Mouse (Mus musculus): ENCODE results near the gene Ccni.
A peak's percentile ranks its signal among the peaks of the same experiment; 100 is the strongest.

Ccni gene

GRCm38 (mm10) chr5:93206109-93207005, at the start of gene Ccni, which contains the start of gene 2010109A12Rik:
Gene Ccni (minus strand): TSS chr5:93206495.
Gene 2010109A12Rik (plus strand): TSS chr5:93206518.
- peak; percentile 96 to 99 for DNase-seq (ENCODE audit: inconsistent age in 2 of 2, low spot score in 1 of 2)

DNA sequence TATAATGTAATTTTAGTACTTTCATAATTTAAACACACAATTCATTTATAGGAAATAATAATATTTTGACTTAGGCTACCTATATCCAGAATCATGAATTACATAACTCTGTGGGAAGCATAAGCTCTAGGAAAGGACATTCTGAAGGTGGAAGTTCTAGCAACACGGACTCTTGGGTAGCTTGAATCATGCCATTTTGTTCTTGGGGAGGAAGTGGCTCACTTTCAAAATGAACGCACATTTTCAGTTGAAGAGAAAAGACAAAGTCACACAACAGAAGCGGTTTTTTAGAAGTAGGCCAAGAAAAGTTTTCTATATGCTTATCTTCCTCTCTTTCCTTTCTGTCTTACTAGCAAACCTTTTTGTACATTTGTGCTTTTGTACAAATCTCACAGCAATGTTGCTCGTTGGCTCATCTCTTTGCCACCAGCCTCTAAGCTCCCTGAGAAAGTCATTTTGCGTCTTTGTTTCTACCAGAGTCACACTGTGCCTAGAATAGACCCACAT, 49.5 kb upstream of the Ccni start:
- no peak for DNase-seq (ENCODE audit: inconsistent age in 2 of 2, low spot score in 1 of 2)

GRCm38 (mm10) chr5:93251001-93251760, 44.9 kb upstream of the Ccni start:
- peak; percentile 69 to 94 for DNase-seq (ENCODE audit: inconsistent age in 2 of 2, low spot score in 1 of 2)

GRCm38 (mm10) chr5:93249940-93250578, 43.8 kb upstream of the Ccni start:
- DNase-seq (ENCODE audit: inconsistent age in 2 of 2, low spot score in 1 of 2), result no peak

DNA sequence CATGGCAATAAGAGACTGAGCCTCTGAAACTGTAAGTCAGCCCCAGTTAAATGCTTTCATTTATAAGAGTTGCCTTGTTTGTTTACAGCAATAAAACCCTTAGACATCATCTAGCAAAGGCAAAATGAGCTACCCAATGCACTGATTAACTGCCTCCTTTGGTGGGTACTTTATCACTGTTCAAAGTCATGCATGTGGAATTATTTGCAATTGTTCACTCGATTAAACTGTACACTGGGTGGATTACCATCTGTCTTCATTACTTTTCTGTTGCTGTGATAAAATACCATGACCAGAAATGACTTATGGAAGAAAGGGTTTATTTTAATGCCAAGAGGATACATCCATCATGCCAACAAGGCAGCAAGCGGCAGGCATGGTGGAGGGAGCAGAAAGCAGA, 39.0 kb upstream of the Ccni start:
- DNase-seq (ENCODE audit: inconsistent age in 2 of 2, low spot score in 1 of 2), result no peak

- DNase-seq (ENCODE audit: inconsistent age in 2 of 2, low spot score in 1 of 2), result no peak
Measured at GRCm38 (mm10) chr5:93239590-93240544, 33.6 kb upstream of the Ccni start.

DNA sequence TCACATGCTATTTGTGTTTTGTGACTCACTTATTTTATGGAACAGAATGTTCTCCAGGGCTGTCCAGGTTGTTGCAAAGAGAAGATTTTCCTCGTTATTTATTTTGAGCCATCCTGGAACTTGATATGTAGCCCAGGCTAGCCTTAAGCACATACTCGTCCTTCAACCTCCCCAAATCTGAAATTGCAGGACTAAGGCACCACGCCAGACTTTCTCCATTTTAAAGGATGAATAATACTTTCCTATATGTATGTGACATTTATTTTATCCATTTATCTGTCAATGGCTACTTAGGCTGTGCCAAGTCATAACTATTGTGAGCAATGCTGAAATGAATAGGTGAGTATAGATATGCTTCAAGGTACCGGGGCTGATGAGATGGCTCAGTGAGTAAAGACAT, 30.2 kb upstream of the Ccni start:
- no peak for DNase-seq (ENCODE audit: inconsistent age in 2 of 2, low spot score in 1 of 2)

GRCm38 (mm10) chr5:93235888-93236287, 29.6 kb upstream of the Ccni start:
- no peak for DNase-seq (ENCODE audit: inconsistent age in 2 of 2, low spot score in 1 of 2)

GRCm38 (mm10) chr5:93234605-93235004, 28.3 kb upstream of the Ccni start:
- no peak for DNase-seq (ENCODE audit: inconsistent age in 2 of 2, low spot score in 1 of 2)

DNA sequence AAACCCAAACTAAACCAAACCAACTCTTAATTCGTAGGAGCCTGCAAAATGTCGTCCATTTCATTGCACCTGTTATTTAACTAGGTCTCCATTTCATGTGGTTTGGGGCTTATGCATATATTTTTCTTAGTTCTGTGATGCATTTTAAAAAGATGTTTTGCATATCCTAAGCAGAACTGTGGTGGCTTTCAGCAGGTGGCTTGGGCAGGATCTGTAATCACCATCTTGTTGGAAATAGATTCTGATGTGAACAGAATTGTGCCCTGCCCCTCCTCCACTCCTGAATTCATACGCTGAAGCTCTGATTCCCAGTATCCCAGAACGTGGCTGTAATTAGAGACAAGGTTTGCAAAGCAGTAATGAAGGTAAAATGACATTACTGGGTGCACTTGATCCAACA, 27.8 kb upstream of the Ccni start:
- no peak for DNase-seq (ENCODE audit: inconsistent age in 2 of 2, low spot score in 1 of 2)

GRCm38 (mm10) chr5:93232838-93233237, 26.5 kb upstream of the Ccni start:
- no peak for DNase-seq (ENCODE audit: inconsistent age in 2 of 2, low spot score in 1 of 2)

DNA sequence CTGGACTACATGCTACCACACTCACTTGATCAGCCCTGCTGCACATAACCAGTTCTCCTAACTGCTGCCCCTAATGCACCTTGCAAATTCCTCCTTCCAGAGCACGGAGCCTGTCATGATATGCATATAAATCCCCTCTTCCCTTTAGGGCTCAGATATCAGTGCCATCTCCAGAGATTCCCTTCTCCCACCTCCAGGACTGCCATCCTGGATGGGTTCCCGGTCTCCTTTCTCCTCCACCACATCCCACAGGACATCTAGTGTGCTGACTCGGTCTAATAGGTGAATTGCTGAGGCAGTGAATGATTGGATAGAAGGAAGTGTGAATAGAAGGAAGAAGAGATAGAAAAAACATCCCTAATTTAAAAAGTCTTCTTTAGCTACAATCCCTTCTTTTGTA, 25.4 kb upstream of the Ccni start:
- DNase-seq (ENCODE audit: inconsistent age in 2 of 2, low spot score in 1 of 2), result no peak

DNA sequence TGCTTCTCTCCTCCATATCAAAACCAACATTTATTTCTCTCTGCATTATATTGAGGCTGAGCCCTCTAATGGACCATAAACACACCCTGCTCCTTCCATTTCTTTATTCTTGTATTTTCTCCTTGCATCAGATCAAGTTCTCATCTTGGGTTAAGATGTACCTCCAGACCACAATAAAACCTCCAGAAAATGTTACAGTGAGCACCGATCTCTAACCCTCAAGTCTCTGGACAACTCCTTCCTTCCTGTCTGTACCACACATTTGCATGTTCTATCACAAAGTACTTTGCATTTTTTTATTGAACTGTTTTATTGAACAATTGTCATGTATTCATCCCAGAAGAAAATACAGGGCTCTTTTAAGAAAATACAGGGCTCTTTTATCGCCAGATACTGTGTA, 23.2 kb upstream of the Ccni start:
- no peak for DNase-seq (ENCODE audit: inconsistent age in 2 of 2, low spot score in 1 of 2)

DNA sequence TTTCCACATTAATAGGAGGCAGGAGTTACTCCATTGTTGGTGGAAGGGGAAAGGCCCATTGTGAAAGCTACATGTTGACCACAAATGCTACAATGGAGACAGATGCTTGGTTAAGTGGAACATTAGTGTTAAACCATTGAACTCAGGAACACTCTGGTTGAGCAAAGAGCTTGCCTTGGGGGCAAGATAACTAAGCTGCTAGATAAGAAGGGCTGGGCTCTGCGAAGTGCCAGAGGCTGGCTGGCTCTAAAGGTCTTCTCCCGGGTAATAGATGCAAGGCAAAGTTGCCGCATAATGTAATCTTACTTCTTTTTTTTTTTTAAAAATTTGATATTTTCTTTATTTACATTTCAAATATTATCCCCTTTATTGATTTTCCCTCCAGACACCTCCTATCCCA, 20.9 kb upstream of the Ccni start:
- DNase-seq (ENCODE audit: inconsistent age in 2 of 2, low spot score in 1 of 2), result no peak

GRCm38 (mm10) chr5:93224549-93224948, 18.3 kb upstream of the Ccni start:
- no peak for DNase-seq (ENCODE audit: inconsistent age in 2 of 2, low spot score in 1 of 2)

DNA sequence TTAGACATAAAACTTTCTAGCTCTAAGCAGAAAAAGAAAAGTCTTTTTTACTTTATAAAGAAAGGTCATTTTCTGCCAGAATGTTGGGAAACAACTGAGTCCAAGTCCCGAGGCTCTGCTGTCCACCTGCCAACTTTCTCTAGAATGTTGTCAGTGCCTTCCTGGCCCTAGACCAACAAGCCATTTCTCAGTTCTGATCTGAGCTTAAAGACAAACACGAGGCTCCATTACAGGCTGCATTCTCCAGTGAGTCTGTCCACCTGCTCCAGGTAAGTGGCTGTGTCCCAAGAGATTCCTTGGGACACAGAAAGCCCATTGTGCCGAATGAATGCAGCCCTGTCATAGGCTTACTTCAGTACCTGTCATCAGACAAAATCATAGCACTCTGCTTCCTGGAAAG, 15.4 kb upstream of the Ccni start:
- DNase-seq (ENCODE audit: inconsistent age in 2 of 2, low spot score in 1 of 2), result peak; percentile 33 to 79

DNA sequence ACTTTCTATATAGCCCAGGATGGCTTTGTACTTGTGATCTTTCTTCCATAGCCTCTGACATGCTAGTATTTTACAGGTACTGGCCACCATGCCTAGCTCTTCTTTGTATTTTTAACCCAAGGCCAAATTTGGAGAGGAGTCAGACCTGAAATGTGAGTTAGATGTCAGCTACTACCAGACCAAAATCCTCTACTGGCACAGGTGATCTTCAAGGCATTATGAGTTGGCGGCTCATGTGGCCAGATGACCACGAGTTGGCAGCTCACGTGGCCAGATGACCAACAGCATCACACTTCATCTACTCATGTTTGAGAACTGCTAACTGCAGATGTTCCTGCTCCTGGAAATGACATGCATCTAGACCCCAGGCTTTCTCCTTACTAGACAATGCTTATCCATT, 12.1 kb upstream of the Ccni start:
- no peak for DNase-seq (ENCODE audit: inconsistent age in 2 of 2, low spot score in 1 of 2)

DNA sequence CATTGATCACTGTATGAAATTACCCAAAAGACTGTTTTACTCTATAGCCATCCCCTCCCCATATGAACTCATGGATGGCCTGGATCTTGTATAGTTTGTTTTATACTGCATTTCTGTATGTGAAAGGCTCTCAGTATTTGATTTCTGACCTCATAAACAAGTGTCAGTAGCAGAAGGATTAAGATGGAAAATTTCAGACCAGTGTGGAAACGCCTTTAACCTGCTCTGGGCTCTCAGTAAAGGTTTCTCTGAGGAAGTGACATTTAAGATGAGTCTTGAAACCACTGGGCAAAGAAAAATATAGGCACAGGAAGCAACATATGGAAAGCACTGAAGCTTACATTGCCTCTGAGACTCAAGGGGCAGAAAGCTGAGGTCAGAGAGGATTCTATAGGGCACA, 1.3 kb upstream of the Ccni start:
- no peak for DNase-seq (ENCODE audit: inconsistent age in 2 of 2, low spot score in 1 of 2)

GRCm38 (mm10) chr5:93207006-93207348, 682 bp upstream of the Ccni start:
- peak in 1 of 2 experiments; percentile 51 for DNase-seq (ENCODE audit: inconsistent age in 2 of 2, low spot score in 1 of 2)

DNA sequence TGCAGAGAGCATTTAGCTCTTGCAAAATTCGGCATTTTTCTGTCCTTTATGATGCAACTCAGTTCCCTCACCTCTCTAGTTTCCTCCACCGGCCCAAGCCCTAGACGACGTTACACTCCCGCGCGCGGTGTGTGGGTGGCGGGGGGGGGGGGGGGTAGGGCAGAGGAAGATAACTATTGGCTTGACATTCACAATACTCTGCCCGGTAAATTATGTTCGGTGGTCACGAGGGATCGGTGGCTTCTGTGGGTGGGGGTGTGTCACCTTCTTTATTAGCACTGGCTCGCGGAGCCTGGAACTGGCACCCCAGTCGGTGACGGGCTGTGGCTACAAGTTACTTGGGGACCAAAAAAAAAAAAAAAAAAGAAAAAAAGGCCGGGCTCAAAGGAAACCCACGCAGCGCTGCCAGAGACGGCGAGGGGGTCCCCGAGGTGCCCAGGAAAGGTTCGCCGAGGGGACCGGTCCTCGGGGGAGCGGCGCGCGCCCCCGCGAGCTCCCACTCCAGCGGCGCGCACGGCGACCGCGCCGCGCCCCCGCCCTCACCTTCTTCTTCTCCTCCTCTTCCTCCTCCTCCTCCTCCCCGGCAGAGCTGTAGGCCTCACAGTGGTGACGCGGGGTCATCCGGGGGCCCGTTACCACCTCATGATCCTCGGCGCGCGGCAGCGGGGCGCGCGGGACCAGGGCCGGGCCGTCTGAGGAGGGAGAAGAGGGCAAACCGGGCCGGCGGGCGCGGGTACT, 755 bp downstream of the Ccni start:
- peak; percentile 74 to 85 for DNase-seq (ENCODE audit: inconsistent age in 2 of 2, low spot score in 1 of 2)
